Mouse (Mus musculus): ENCODE measurements at regions not wholly inside any gene's neighbourhood (a gene's known extent, or its start where the extent isn't known, plus 50 kb on each side); places are given as distances from the start of the nearest gene placed in this dataset.

GRCm38 (mm10) chr16:12938563-12938962, 170.9 kb upstream of the Ercc4 start:
- TF ChIP-seq POLR2A (IDR thresholded peaks at IDR 0.05; ENCODE audit: low read depth, low read length) (no peak), CTCF (conservative IDR thresholded peaks at IDR 0.05; ENCODE audit: insufficient read depth, insufficient read length, low read depth, low read length) (peak; percentile 33; the same call in 1 of the 2 replicates)
